Mouse (Mus musculus): Measurements from ENCODE around the gene Casq2.

- TF ChIP-seq ZNF384 (IDR thresholded peaks at IDR 0.05; ENCODE audit: low read depth, low read length) = no peak
- no peak for TF ChIP-seq ZC3H11A (IDR thresholded peaks at IDR 0.05; ENCODE audit: borderline replicate concordance, low read depth, low read length)
Observed at GRCm38 (mm10) chr3:102099793-102100192, 13.6 kb downstream of the Casq2 start.
